Mouse (Mus musculus) cerebellum, adult 2 months (tissue): ENCODE measurements around the gene Ppp1r1c.

ENCODE experiments used
- CTCF ChIP-seq: fragments of 200-500 bp; IDR thresholded peaks from 2 replicates; pipeline ENCODE4 v1.5.1; 2011; ENCODE audit warnings: low read depth, mild to moderate bottlenecking, control low read depth, low read length, moderate library complexity, borderline replicate concordance; ENCODE audit not compliant: insufficient read depth
- POLR2A ChIP-seq: fragments of 200-500 bp; IDR thresholded peaks from 2 replicates; pipeline ENCODE4 v1.6.1; 2011; ENCODE audit warnings: low read length, control low read depth, borderline replicate concordance; ENCODE audit not compliant: insufficient read depth

- TF ChIP-seq POLR2A: no peak
- TF ChIP-seq CTCF: no peak
Measured at GRCm38 (mm10) chr2:79704773-79705172, 2.8 kb upstream of the Ppp1r1c start.
